Mouse (Mus musculus) liver, postnatal 0 days (tissue): ENCODE measurements at regions not wholly inside any gene's neighbourhood (a gene's known extent, or its start where the extent isn't known, plus 50 kb on each side); places are given as distances from the start of the nearest gene placed in this dataset.

ENCODE experiments used
- CTCF ChIP-seq: sonication (generic); IDR thresholded peaks from 2 replicates; pipeline ENCODE4 v1.5.1; 2016; ENCODE audit warnings: antibody characterized with exemption, low read depth
- EP300 ChIP-seq: IDR thresholded peaks from 2 replicates; pipeline ENCODE4 v1.6.1; 2016; ENCODE audit warnings: antibody characterized with exemption, low read depth, mild to moderate bottlenecking

DNA sequence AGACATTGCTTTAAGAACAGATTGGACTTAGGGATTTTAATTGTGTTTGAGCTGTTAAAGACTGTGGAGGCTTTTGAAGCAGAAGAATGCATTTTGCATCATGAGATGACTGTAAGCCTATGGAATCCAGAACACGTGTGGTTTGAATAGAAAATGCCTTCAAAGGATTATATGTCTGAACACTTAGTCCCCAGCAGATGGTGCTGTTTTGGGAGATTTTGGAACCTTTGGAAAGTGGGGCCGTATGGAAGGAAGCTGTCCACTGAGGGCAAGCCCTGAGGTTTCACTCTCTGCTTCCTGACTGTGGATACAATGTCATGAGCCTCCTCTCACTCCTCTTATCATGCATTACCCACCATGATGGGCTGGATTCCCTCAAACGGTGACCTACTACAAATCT lies 168.4 kb upstream of the Irx4 start:
- TF ChIP-seq CTCF (0 out of 2 replicates have a peak, but pooled peaks have one; percentile 7), EP300 (no peak)
